Mouse (Mus musculus) MEL (cell line): ENCODE measurements around the gene Npr3.

ENCODE experiments used
- CTCF ChIP-seq, 3 experiments: IDR thresholded peaks in 2 of 3; conservative IDR thresholded peaks in 1 of 3; 2 replicates each; pipeline ENCODE4 v1.5.1; 2011 to 2012; ENCODE audit warnings: low read length in 3 of 3, low read depth in 2 of 3, mild to moderate bottlenecking in 2 of 3, improper control_type of control experiment in 1 of 3, inconsistent platforms in 1 of 3, mixed read lengths in 1 of 3, moderate library complexity in 1 of 3; ENCODE audit not compliant: control insufficient read depth in 1 of 3, insufficient read depth in 1 of 3, poor library complexity in 1 of 3, severe bottlenecking in 1 of 3
- ELF1 ChIP-seq: IDR thresholded peaks from 2 replicates; pipeline ENCODE4 v1.6.1; 2014; ENCODE audit warnings: low read depth, mild to moderate bottlenecking, inconsistent platforms, low read length, improper control_type of control experiment, moderate library complexity
- EP300 ChIP-seq, 2 experiments: IDR thresholded peaks; 2 replicates each; pipeline ENCODE4 v1.6.1; 2011; ENCODE audit warnings: improper control_type of control experiment in 2 of 2, low read length in 2 of 2, low read depth in 1 of 2, mild to moderate bottlenecking in 1 of 2
- ETS1 ChIP-seq: IDR thresholded peaks from 2 replicates; pipeline ENCODE4 v1.6.1; 2012; ENCODE audit warnings: low read depth, mild to moderate bottlenecking, inconsistent platforms, low read length, improper control_type of control experiment, moderate library complexity
- HCFC1 ChIP-seq: IDR thresholded peaks from 2 replicates; pipeline ENCODE4 v1.6.1; 2012; ENCODE audit warnings: low read depth, mild to moderate bottlenecking, inconsistent platforms, low read length, improper control_type of control experiment, moderate library complexity
- MAFK ChIP-seq: IDR thresholded peaks from 2 replicates; pipeline ENCODE4 v1.6.1; 2011; ENCODE audit warnings: low read depth, mild to moderate bottlenecking, low read length, improper control_type of control experiment, borderline replicate concordance
- NRF1 ChIP-seq: IDR thresholded peaks from 2 replicates; pipeline ENCODE4 v1.6.1; 2014; ENCODE audit warnings: low read depth, mild to moderate bottlenecking, inconsistent platforms, low read length, improper control_type of control experiment, moderate library complexity; ENCODE audit not compliant: poor library complexity, insufficient read depth, severe bottlenecking
- POLR2A ChIP-seq, 2 experiments: IDR thresholded peaks; 2 replicates each; pipeline ENCODE4 v1.6.1; 2011 to 2012; ENCODE audit warnings: low read length in 2 of 2, mild to moderate bottlenecking in 2 of 2, control low read depth in 1 of 2, improper control_type of control experiment in 1 of 2, low read depth in 1 of 2, moderate library complexity in 1 of 2; ENCODE audit not compliant: control insufficient read depth in 1 of 2, insufficient read depth in 1 of 2, poor library complexity in 1 of 2
- POLR2AphosphoS2 ChIP-seq: IDR thresholded peaks from 2 replicates; pipeline ENCODE4 v1.6.1; 2011; ENCODE audit warnings: low read length, improper control_type of control experiment
- TAL1 ChIP-seq: IDR thresholded peaks from 2 replicates; pipeline ENCODE4 v1.6.1; 2012; ENCODE audit warnings: mild to moderate bottlenecking, inconsistent platforms, low read length, moderate library complexity, mixed read lengths

- no peak for TF ChIP-seq CTCF (IDR thresholded peaks at IDR 0.05 in 2 of 3, conservative IDR thresholded peaks at IDR 0.05 in 1 of 3; ENCODE audit: control insufficient read depth in 1 of 3, insufficient read depth in 1 of 3, low read depth in 2 of 3, low read length in 3 of 3, poor library complexity in 1 of 3, severe bottlenecking in 1 of 3)
- TF ChIP-seq MAFK, result no peak
- no peak for TF ChIP-seq POLR2AphosphoS2
- no peak for TF ChIP-seq POLR2A (IDR thresholded peaks at IDR 0.05; ENCODE audit: control insufficient read depth in 1 of 2, insufficient read depth in 1 of 2, low read depth in 1 of 2, low read length in 2 of 2, poor library complexity in 1 of 2)
- no peak for TF ChIP-seq NRF1
- no peak for TF ChIP-seq HCFC1
- TF ChIP-seq ETS1, result no peak
- no peak for TF ChIP-seq EP300 (IDR thresholded peaks at IDR 0.05; ENCODE audit: low read depth in 1 of 2, low read length in 2 of 2)
- no peak for TF ChIP-seq TAL1
- TF ChIP-seq ELF1, result no peak
Observed at GRCm38 (mm10) chr15:11904043-11904847, 2.8 kb downstream of the Npr3 start.
